Mouse (Mus musculus): ENCODE measurements around the gene Fry. TPM values are rescaled to one million over a fixed set of nuclear protein-coding genes. Genes with fewer than 3 reads are reported as not detected.

Fry gene
- polyA plus RNA-seq, 1 experiment from 2014 or later: 3.2 TPM

DNA sequence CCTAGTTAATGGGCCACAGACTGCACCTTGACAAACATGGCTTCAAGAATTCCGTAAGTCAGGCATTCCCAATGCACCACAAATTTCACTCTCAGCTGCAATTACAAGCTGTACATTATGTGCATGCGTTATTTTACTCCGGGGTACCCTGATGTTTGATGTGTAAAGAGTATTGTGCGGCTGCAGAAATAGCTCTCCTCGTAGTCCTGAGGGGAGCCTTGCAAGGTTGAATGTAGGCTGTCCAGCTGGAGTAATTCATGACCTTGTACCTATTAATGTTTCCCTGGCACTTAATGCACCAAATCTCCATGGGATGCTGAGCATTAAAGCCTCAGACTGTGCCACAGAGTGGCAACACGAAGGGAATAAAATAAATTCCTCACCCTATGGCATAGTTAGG, 180.5 kb downstream of the Fry start:
- H3K36me3 ChIP-seq (replicated peaks; ENCODE audit: insufficient read depth, low read length): no peaks in the 10 kb centered on the region
- H3K9me3 ChIP-seq (ENCODE audit: low read length): no peaks in the 10 kb centered on the region
- 77% methylated on average over 6 of the region's 6 CpGs for WGBS (ENCODE audit: insufficient replicate concordance)

GRCm38 (mm10) chr5:150302123-150302522, 183.7 kb downstream of the Fry start:
- Histone ChIP-seq H3K4me2 (ENCODE audit: low read depth, low read length) (no peak overlapping the region), H3K27ac (ENCODE audit: low read depth) (no peak overlapping the region), H3K9ac (replicated peaks) (no peak overlapping the region), H3K4me3 (ENCODE audit: low read depth, low read length) (no peak overlapping the region), H3K27me3 (ENCODE audit: insufficient read depth, low read length) (no peaks in the 10 kb centered on the region), H3K4me1 (ENCODE audit: insufficient read depth) (no peaks in the 10 kb centered on the region), H3K9me3 (ENCODE audit: low read length) (no peaks in the 10 kb centered on the region), H3K36me3 (replicated peaks; ENCODE audit: insufficient read depth, low read length) (no peaks in the 10 kb centered on the region)
- DNase-seq (no peak), ATAC-seq (no peak)
- 67% methylated on average over 2 of the region's 2 CpGs for WGBS (ENCODE audit: insufficient replicate concordance)
- no peak for TF ChIP-seq EP300 (IDR thresholded peaks at IDR 0.05; ENCODE audit: low read depth)
- TF ChIP-seq CTCF (IDR thresholded peaks at IDR 0.05; ENCODE audit: low read depth): no peak

More for the DNA sequence above, 180.5 kb downstream of the Fry start:
- Histone ChIP-seq H3K4me1 (ENCODE audit: insufficient read depth) (no peaks in the 10 kb centered on the region), H3K4me3 (ENCODE audit: low read depth, low read length) (no peak overlapping the region), H3K9ac (replicated peaks) (no peak overlapping the region), H3K27me3 (ENCODE audit: insufficient read depth, low read length) (no peaks in the 10 kb centered on the region), H3K4me2 (ENCODE audit: low read depth, low read length) (no peak overlapping the region), H3K27ac (ENCODE audit: low read depth) (no peak overlapping the region)
- TF ChIP-seq EP300 (IDR thresholded peaks at IDR 0.05; ENCODE audit: low read depth) (no peak), CTCF (IDR thresholded peaks at IDR 0.05; ENCODE audit: low read depth) (no peak)
- ATAC-seq (no peak), DNase-seq (no peak)

DNA sequence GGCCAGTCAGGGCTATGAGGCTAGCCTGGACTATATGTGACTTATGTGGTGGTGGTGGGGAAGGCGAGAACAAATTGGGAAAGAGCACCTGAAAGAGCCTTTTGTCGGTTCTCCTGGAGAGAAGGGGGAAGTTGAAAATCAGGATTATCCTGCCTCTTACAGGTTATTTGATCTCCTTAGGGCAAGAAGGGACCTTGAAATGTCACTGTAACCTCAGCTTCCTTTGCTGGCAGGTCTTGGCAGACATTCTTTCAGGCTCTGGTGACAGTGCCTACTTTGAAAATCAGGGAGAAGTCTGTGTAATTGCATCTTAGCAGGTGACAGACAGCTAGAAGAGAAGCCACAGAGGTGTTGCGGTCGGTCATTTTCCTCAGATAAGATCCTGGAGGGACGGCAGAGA, 184.6 kb downstream of the Fry start:
- no peaks in the 10 kb centered on the region for H3K4me1 ChIP-seq (ENCODE audit: insufficient read depth)
- H3K4me2 ChIP-seq (ENCODE audit: low read depth, low read length): no peak overlapping the region
- ATAC-seq (no peak), DNase-seq (no peak)
- 65% methylated on average over 5 of the region's 5 CpGs for WGBS (ENCODE audit: insufficient replicate concordance)
- H3K4me3 ChIP-seq (ENCODE audit: low read depth, low read length): no peak overlapping the region
- no peak overlapping the region for H3K27ac ChIP-seq (ENCODE audit: low read depth)
- no peaks in the 10 kb centered on the region for H3K9me3 ChIP-seq (ENCODE audit: low read length)
- H3K27me3 ChIP-seq (ENCODE audit: insufficient read depth, low read length): no peaks in the 10 kb centered on the region
- no peak overlapping the region for H3K9ac ChIP-seq (replicated peaks)
- H3K36me3 ChIP-seq (replicated peaks; ENCODE audit: insufficient read depth, low read length): no peaks in the 10 kb centered on the region
- TF ChIP-seq EP300 (IDR thresholded peaks at IDR 0.05; ENCODE audit: low read depth) (no peak), CTCF (IDR thresholded peaks at IDR 0.05; ENCODE audit: low read depth) (no peak)

GRCm38 (mm10) chr5:150306497-150306896, 188.1 kb downstream of the Fry start:
- no peaks in the 10 kb centered on the region for H3K9me3 ChIP-seq (ENCODE audit: low read length)
- TF ChIP-seq EP300 (IDR thresholded peaks at IDR 0.05; ENCODE audit: low read depth): no peak
- TF ChIP-seq CTCF (IDR thresholded peaks at IDR 0.05; ENCODE audit: low read depth): no peak
- H3K4me1 ChIP-seq (ENCODE audit: insufficient read depth): no peaks in the 10 kb centered on the region
- H3K4me3 ChIP-seq (ENCODE audit: low read depth, low read length): no peak overlapping the region
- no peak overlapping the region for H3K27ac ChIP-seq (ENCODE audit: low read depth)
- no peak overlapping the region for H3K4me2 ChIP-seq (ENCODE audit: low read depth, low read length)
- no peak overlapping the region for H3K9ac ChIP-seq (replicated peaks)
- no peaks in the 10 kb centered on the region for H3K27me3 ChIP-seq (ENCODE audit: insufficient read depth, low read length)
- ATAC-seq (no peak), DNase-seq (no peak)
- no peaks in the 10 kb centered on the region for H3K36me3 ChIP-seq (replicated peaks; ENCODE audit: insufficient read depth, low read length)
- WGBS (ENCODE audit: insufficient replicate concordance): 50% methylated on average over 5 of the region's 5 CpGs

DNA sequence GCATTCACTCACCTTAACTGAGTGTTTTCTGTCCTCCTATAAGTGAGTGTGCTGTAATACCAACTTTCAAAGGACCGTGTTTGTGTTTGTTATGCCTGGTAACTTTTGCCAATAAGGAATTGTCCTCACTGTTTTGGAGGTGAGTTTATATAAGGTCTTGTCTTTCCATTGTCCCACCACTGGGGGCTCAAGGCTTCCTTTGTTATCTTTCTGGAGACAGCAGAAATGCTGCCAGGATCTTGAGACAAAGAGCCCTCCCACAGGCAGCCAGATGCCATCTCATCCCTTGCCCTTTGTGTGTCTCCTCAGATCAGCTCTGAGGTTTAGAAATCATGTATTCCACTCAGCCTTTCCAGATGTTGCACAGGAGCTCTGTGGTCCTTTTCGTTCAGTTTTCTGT, 194.8 kb downstream of the Fry start:
- Histone ChIP-seq H3K27me3 (ENCODE audit: insufficient read depth, low read length) (no peaks in the 10 kb centered on the region), H3K27ac (ENCODE audit: low read depth) (no peak overlapping the region), H3K4me2 (ENCODE audit: low read depth, low read length) (no peak overlapping the region), H3K9ac (replicated peaks) (no peak overlapping the region), H3K4me1 (ENCODE audit: insufficient read depth) (no peaks in the 10 kb centered on the region), H3K4me3 (ENCODE audit: low read depth, low read length) (no peak overlapping the region), H3K9me3 (ENCODE audit: low read length) (no peaks in the 10 kb centered on the region), H3K36me3 (replicated peaks; ENCODE audit: insufficient read depth, low read length) (no peaks in the 10 kb centered on the region)
- WGBS (ENCODE audit: insufficient replicate concordance): 67% methylated on average over 2 of the region's 2 CpGs
- DNase-seq (no peak), ATAC-seq (no peak)
- TF ChIP-seq CTCF (IDR thresholded peaks at IDR 0.05; ENCODE audit: low read depth) (no peak), EP300 (IDR thresholded peaks at IDR 0.05; ENCODE audit: low read depth) (no peak)

DNA sequence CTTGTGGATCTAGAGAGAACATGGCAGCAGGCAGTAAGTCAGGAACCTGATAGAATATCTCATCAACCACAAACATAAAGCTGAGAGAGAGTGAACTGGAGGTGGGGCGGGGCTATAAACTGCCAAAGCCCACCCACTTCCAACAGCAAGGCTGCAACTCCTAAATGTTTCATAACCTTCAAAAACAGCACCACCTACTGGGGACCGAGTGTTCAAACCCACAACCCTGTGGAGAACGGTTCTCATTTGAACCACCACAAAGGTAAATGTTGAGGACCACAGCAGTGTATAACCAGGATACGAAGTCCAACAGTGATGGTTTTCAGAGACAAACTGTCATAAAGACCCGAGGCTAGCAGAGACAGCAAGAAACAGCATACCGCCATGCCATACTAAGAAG, 196.1 kb downstream of the Fry start:
- DNase-seq (no peak), ATAC-seq (no peak)
- Histone ChIP-seq H3K9ac (replicated peaks) (no peak overlapping the region), H3K9me3 (ENCODE audit: low read length) (no peaks in the 10 kb centered on the region), H3K4me3 (ENCODE audit: low read depth, low read length) (no peak overlapping the region), H3K4me1 (ENCODE audit: insufficient read depth) (no peaks in the 10 kb centered on the region), H3K36me3 (replicated peaks; ENCODE audit: insufficient read depth, low read length) (no peaks in the 10 kb centered on the region), H3K4me2 (ENCODE audit: low read depth, low read length) (no peak overlapping the region), H3K27me3 (ENCODE audit: insufficient read depth, low read length) (no peaks in the 10 kb centered on the region), H3K27ac (ENCODE audit: low read depth) (no peak overlapping the region)
- TF ChIP-seq CTCF (IDR thresholded peaks at IDR 0.05; ENCODE audit: low read depth) (no peak), EP300 (IDR thresholded peaks at IDR 0.05; ENCODE audit: low read depth) (no peak)
- WGBS (ENCODE audit: insufficient replicate concordance): 81% methylated on average over 6 of the region's 6 CpGs

- no peak for TF ChIP-seq CTCF (IDR thresholded peaks at IDR 0.05; ENCODE audit: low read depth)
- no peak for TF ChIP-seq EP300 (IDR thresholded peaks at IDR 0.05; ENCODE audit: low read depth)
These were observed 207.0 kb downstream of the Fry start for GRCm38 (mm10) chr5:150325411-150325810.

More at GRCm38 (mm10) chr5:150325411-150325810, 207.0 kb downstream of the Fry start:
- Histone ChIP-seq H3K9ac (replicated peaks) (no peak overlapping the region), H3K9me3 (ENCODE audit: low read length) (no peaks in the 10 kb centered on the region), H3K4me3 (ENCODE audit: low read depth, low read length) (no peak overlapping the region), H3K36me3 (replicated peaks; ENCODE audit: insufficient read depth, low read length) (no peaks in the 10 kb centered on the region), H3K4me1 (ENCODE audit: insufficient read depth) (no peaks in the 10 kb centered on the region), H3K27me3 (ENCODE audit: insufficient read depth, low read length) (no peaks in the 10 kb centered on the region), H3K4me2 (ENCODE audit: low read depth, low read length) (no peak overlapping the region), H3K27ac (ENCODE audit: low read depth) (no peak overlapping the region)
- 80% methylated on average over 5 of the region's 5 CpGs for WGBS (ENCODE audit: insufficient replicate concordance)
- DNase-seq: no peak
- ATAC-seq: no peak
